Mouse (Mus musculus) bone marrow macrophage, adult 2 months (primary cell): ENCODE results near the gene 1700020D05Rik.

Source experiments
- CTCF ChIP-seq: IDR thresholded peaks from 2 replicates; pipeline ENCODE4 v1.5.1; 2012; ENCODE audit warnings: low read depth, mild to moderate bottlenecking, low read length, moderate library complexity
- POLR2A ChIP-seq: IDR thresholded peaks from 2 replicates; pipeline ENCODE4 v1.6.1; 2012; ENCODE audit warnings: mild to moderate bottlenecking, low read depth, low read length, borderline replicate concordance

- TF ChIP-seq CTCF (no peak), POLR2A (no peak)
Observed at GRCm38 (mm10) chr19:5483386-5484359, 19.9 kb downstream of the 1700020D05Rik start.
